12 mouse cellular contexts compared by ENCODE assay signal in genomic region chr6:112501156-112501555, GRCm38 (mm10). TPM values are rescaled to one million over a fixed set of nuclear protein-coding genes. Genes with fewer than 3 reads are reported as not detected.
A peak's percentile ranks its signal among the peaks of the same experiment; 100 is the strongest.
DNase-seq lines count a peak whose midpoint lies in the region; ATAC-seq and TF ChIP-seq lines count a peak whose summit lies in the region.
"Had no signal": no experiment of that assay in that cellular context is flagged by ENCODE, and none has a peak within 500 bp of the region (broad histone marks: within the 10 kb centered on the region; RNA-seq: fewer than 3 reads in every experiment).

No protein-coding gene starts in this region.

- no peak for TF ChIP-seq CTCF in hindbrain, postnatal 0 days (IDR thresholded peaks at IDR 0.05; ENCODE audit: low read depth)

- peak; percentile 44 for DNase-seq in hindbrain, postnatal 0 days (ENCODE audit: low spot score)
- peak; percentile 59 for DNase-seq in lung, postnatal 10 days
- DNase-seq in lung, adult 18-20 months = no peak
- peak; percentile 82 to 83 for DNase-seq in adrenal gland, postnatal 36 days
- peak; percentile 64 to 82 for DNase-seq in kidney, postnatal 36 days
- no peak for DNase-seq in frontal cortex, postnatal 25 days (ENCODE audit: low spot score in 2 of 2)
- DNase-seq: heart, adult 2 months; thymus, postnatal 36 days had no signal

- no peaks in the 10 kb centered on the region for H3K9me3 ChIP-seq in hindbrain, postnatal 0 days (ENCODE audit: low read length)
- H3K9me3 ChIP-seq in hindbrain, embryonic 13.5 days = no peaks in the 10 kb centered on the region

- H3K4me2 ChIP-seq in hindbrain, postnatal 0 days (ENCODE audit: low read depth, low read length) = no peak overlapping the region
- H3K4me2 ChIP-seq in hindbrain, embryonic 13.5 days = no peak overlapping the region

- no peak overlapping the region for H3K9ac ChIP-seq in hindbrain, postnatal 0 days (replicated peaks; ENCODE audit: low read length)
- no peak overlapping the region for H3K9ac ChIP-seq in hindbrain, embryonic 13.5 days

- H3K27me3 ChIP-seq in hindbrain, postnatal 0 days (ENCODE audit: insufficient read depth, low read length) = no peaks in the 10 kb centered on the region
- H3K27me3 ChIP-seq in hindbrain, embryonic 13.5 days = peaks cover 4% of the 10 kb centered on the region; the same call in 1 of the 2 replicates

- no peaks in the 10 kb centered on the region for H3K4me1 ChIP-seq in hindbrain, postnatal 0 days (ENCODE audit: insufficient read depth, low read length)
- no peaks in the 10 kb centered on the region for H3K4me1 ChIP-seq in hindbrain, embryonic 13.5 days (replicated peaks)

- no peak for ATAC-seq in hindbrain, postnatal 0 days
- ATAC-seq in hindbrain, embryonic 13.5 days (ENCODE audit: low FRiP score) = no peak
- ATAC-seq: midbrain, embryonic 16.5 days had no signal

- no peak overlapping the region for H3K27ac ChIP-seq in hindbrain, postnatal 0 days
- H3K27ac ChIP-seq in hindbrain, embryonic 13.5 days = no peak overlapping the region
- H3K27ac ChIP-seq: heart, adult 2 months had no signal

- 63% methylated on average over 2 of the region's 2 CpGs for WGBS in hindbrain, postnatal 0 days
- 77% methylated on average over 2 of the region's 2 CpGs for WGBS in hindbrain, embryonic 13.5 days

- no peak overlapping the region for H3K4me3 ChIP-seq in hindbrain, postnatal 0 days (ENCODE audit: low read length)
- no peak overlapping the region for H3K4me3 ChIP-seq in hindbrain, embryonic 13.5 days
- H3K4me3 ChIP-seq: heart, adult 2 months had no signal

- no peaks in the 10 kb centered on the region for H3K36me3 ChIP-seq in hindbrain, postnatal 0 days (ENCODE audit: insufficient read depth, low read length)
- no peaks in the 10 kb centered on the region for H3K36me3 ChIP-seq in hindbrain, embryonic 13.5 days

RNA-seq across cellular contexts. Expression of gene Oxtr, which starts 11.4 kb away (rescaled TPM):
- 5.2 and 8.4 TPM in 2 replicates for total RNA-seq in hindbrain, postnatal 0 days (2014; rRNA removed)
- polyA plus RNA-seq in hindbrain, postnatal 0 days (2015; fragmentation: Nextera tagmentation; extraction: Ambion mirVana) = 2.2 and 2.7 TPM in 2 replicates
- 0.51 and 0.56 TPM in 2 replicates for polyA plus RNA-seq in hindbrain, embryonic 13.5 days (2015; fragmentation: Nextera tagmentation; extraction: Ambion mirVana)
- 100 to 1,000 TPM in 1 of 2 experiments, 10 to 100 TPM in 1; 17.8 to 330 TPM for total RNA-seq in adrenal gland, postnatal 36 days (2021)

RNA-seq across cellular contexts. Expression of gene Cav3, which starts 41.9 kb away (rescaled TPM):
- total RNA-seq in hindbrain, postnatal 0 days (2014; rRNA removed) = not detected in 2 replicates
- polyA plus RNA-seq in hindbrain, postnatal 0 days (2015; fragmentation: Nextera tagmentation; extraction: Ambion mirVana) = 0.16 TPM in 1 of 2 replicates, not detected in the other
- 0.17 and 0.23 TPM in 2 replicates for polyA plus RNA-seq in hindbrain, embryonic 13.5 days (2015; fragmentation: Nextera tagmentation; extraction: Ambion mirVana)
- total RNA-seq in adrenal gland, postnatal 36 days (2021) = not detected
- total RNA-seq: ES-E14 had no signal
- polyA plus RNA-seq: hindbrain, embryonic 11.5 days had no signal

Comparison
In these comparisons a context has a peak if more than half of its experiments do, and no peak if none do; other contexts are left out.
1. DNase-seq: peak in hindbrain, postnatal 0 days (single experiment), lung, postnatal 10 days (single experiment), adrenal gland, postnatal 36 days (2 of 2) and kidney, postnatal 36 days (2 of 2); none in lung, adult 18-20 months (0 of 2) and frontal cortex, postnatal 25 days (0 of 2).